Mouse (Mus musculus): ENCODE data around the gene Olfr187.
"Not testable (repeated sequence)": the region's sequence is repeated elsewhere in the genome, so short reads cannot be mapped to it uniquely, and the experiment has no call there.

The Olfr187 gene

GRCm38 (mm10) chr16:59039710-59040109, at the start of gene Olfr187:
Gene Olfr187 (minus strand): TSS chr16:59039767.
- DNase-seq: no peak

- not testable (repeated sequence) for DNase-seq
These were observed 41.5 kb upstream of the Olfr187 start for GRCm38 (mm10) chr16:59081113-59081512.

GRCm38 (mm10) chr16:59077905-59078304, 38.3 kb upstream of the Olfr187 start, which contains the start of gene Olfr190:
Gene Olfr190 (minus strand): TSS chr16:59078005.
- DNase-seq: no peak

- no peak for DNase-seq
These were observed 34.0 kb upstream of the Olfr187 start for GRCm38 (mm10) chr16:59073520-59073919.

GRCm38 (mm10) chr16:59071755-59072154, 32.2 kb upstream of the Olfr187 start:
- DNase-seq: no peak

GRCm38 (mm10) chr16:59062411-59062810, 22.8 kb upstream of the Olfr187 start:
- not testable (repeated sequence) for DNase-seq

- not testable (repeated sequence) for DNase-seq
These were observed 9.7 kb upstream of the Olfr187 start for GRCm38 (mm10) chr16:59049286-59049685.

- DNase-seq: no peak
These were observed 9.3 kb upstream of the Olfr187 start for GRCm38 (mm10) chr16:59048860-59049259.

- no peak for DNase-seq
These were observed 8.0 kb upstream of the Olfr187 start for GRCm38 (mm10) chr16:59047579-59047978.

GRCm38 (mm10) chr16:59045835-59046234, 6.3 kb upstream of the Olfr187 start:
- DNase-seq: no peak

- DNase-seq: no peak
These were observed 9.4 kb downstream of the Olfr187 start, which contains the start of gene Olfr186 for GRCm38 (mm10) chr16:59030191-59030590. Gene Olfr186 (minus strand): TSS chr16:59030291.

- DNase-seq: no peak
These were observed 26.1 kb downstream of the Olfr187 start for GRCm38 (mm10) chr16:59013357-59014018.

- DNase-seq: no peak
These were observed 32.4 kb downstream of the Olfr187 start for GRCm38 (mm10) chr16:59007146-59007545.

GRCm38 (mm10) chr16:58995057-58995456, 44.5 kb downstream of the Olfr187 start, which contains the start of gene Olfr183:
Gene Olfr183 (plus strand): TSS chr16:58995357.
- peak; percentile 67 for DNase-seq
